Mouse (Mus musculus) bone marrow, adult 2 months (tissue): ENCODE results near the gene Tfcp2.

Experiments used
- CTCF ChIP-seq: fragments of 200-500 bp; IDR thresholded peaks from 2 replicates; pipeline ENCODE4 v1.5.1; 2011; ENCODE audit warnings: low read length, control low read depth; ENCODE audit not compliant: control insufficient read depth, insufficient read depth
- POLR2A ChIP-seq: fragments of 200-500 bp; IDR thresholded peaks from 2 replicates; pipeline ENCODE4 v1.6.1; 2011; ENCODE audit warnings: low read depth, mild to moderate bottlenecking, control low read depth, low read length, borderline replicate concordance; ENCODE audit not compliant: control insufficient read depth

GRCm38 (mm10) chr15:100485576-100485975 is 66.2 kb downstream of the Tfcp2 start:
- TF ChIP-seq POLR2A (no peak), CTCF (no peak)
